ENCODE assay signal across 25 mouse cellular contexts in the genomic region with DNA sequence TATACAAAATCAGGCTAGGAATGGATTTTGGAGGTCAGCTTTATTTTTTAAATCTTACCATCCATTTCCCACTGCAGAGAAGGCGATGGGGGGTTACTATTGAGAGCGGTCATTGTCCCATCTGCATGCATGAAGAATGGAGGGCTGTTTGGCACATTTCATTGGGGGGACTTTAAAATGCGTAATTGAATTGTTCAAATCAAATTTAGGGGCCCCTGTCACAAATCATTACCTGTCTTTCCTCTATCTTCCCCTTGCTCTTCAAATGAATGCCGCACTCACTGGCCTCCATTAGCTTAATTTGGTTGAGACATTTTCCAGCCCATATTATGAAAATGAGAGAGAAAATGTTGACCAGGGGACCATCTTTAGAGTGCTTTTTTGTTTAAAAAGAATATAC.
DNase-seq lines count a peak whose midpoint lies in the region; ATAC-seq lines count a peak whose summit lies in the region.
"Had no signal": no experiment of that assay in that cellular context is flagged by ENCODE, and none has a peak within 500 bp of the region (broad histone marks: within the 10 kb centered on the region; RNA-seq: fewer than 3 reads in every experiment).

No protein-coding gene starts in this region.

- no peaks in the 10 kb centered on the region for H3K27me3 ChIP-seq in heart, embryonic 11.5 days (ENCODE audit: control insufficient read depth, insufficient read depth, low read length)
- H3K27me3 ChIP-seq: CH12.LX; embryonic facial prominence, embryonic 13.5 days; embryonic facial prominence, embryonic 15.5 days; forebrain, embryonic 12.5 days; Patski had no signal

- no peaks in the 10 kb centered on the region for H3K36me3 ChIP-seq in heart, embryonic 11.5 days (ENCODE audit: control insufficient read depth, insufficient read depth, low read length)
- H3K36me3 ChIP-seq: embryonic facial prominence, embryonic 13.5 days; embryonic facial prominence, embryonic 15.5 days; forebrain, embryonic 10.5 days; forebrain, embryonic 12.5 days; G1E had no signal

- no peaks in the 10 kb centered on the region for H3K4me1 ChIP-seq in heart, embryonic 11.5 days (ENCODE audit: control insufficient read depth, insufficient read depth, low read length)
- H3K4me1 ChIP-seq: embryonic facial prominence, embryonic 13.5 days; embryonic facial prominence, embryonic 15.5 days had no signal

- H3K4me2 ChIP-seq in heart, embryonic 11.5 days, result no peak overlapping the region
- H3K4me2 ChIP-seq: embryonic facial prominence, embryonic 13.5 days; embryonic facial prominence, embryonic 15.5 days; forebrain, embryonic 12.5 days had no signal

- no peak overlapping the region for H3K4me3 ChIP-seq in heart, embryonic 11.5 days (ENCODE audit: low read depth, low read length)
- H3K4me3 ChIP-seq: embryonic facial prominence, embryonic 13.5 days; embryonic facial prominence, embryonic 15.5 days; erythroblast, embryonic 14.5 days; forebrain, embryonic 10.5 days; forebrain, embryonic 12.5 days had no signal

- WGBS in heart, embryonic 11.5 days (ENCODE audit: insufficient replicate concordance), result 87% methylated on average over 4 of the region's 4 CpGs

- DNase-seq in heart, adult 11 months, result peak; percentile 30
- DNase-seq in retina, embryonic 14.5 days (ENCODE audit: low spot score), result peak; percentile 57
- no peak for DNase-seq in cerebellum, adult 18-20 months
- no peak for DNase-seq in frontal cortex, postnatal 25 days (ENCODE audit: low spot score in 2 of 2)
- DNase-seq: adrenal gland, adult 8-10 months; adrenal gland, postnatal 14 days; adrenal gland, postnatal 36 days; B cell, adult 2 months; cerebellum, adult 11-12 months; cerebellum, adult 8-10 months; cerebellum, adult 9-11 months; cerebellum, postnatal 14 days; cerebellum, postnatal 36 days; embryo, embryonic 11 days had no signal

- H3K9me3 ChIP-seq in heart, embryonic 11.5 days (replicated peaks; ENCODE audit: control insufficient read depth, low read length), result no peaks in the 10 kb centered on the region
- H3K9me3 ChIP-seq: embryonic facial prominence, embryonic 13.5 days; embryonic facial prominence, embryonic 15.5 days; forebrain, embryonic 10.5 days; forebrain, embryonic 12.5 days had no signal

- no peak for ATAC-seq in heart, embryonic 11.5 days (replicated peaks; ENCODE audit: insufficient number of reproducible peaks, low FRiP score, low TSS enrichment)
- ATAC-seq: activated CD4-positive, CD25-positive, alpha-beta regulatory T cell, adult 4 months; CD4-positive, CD25-positive, alpha-beta regulatory T cell, adult 4 months; Patski had no signal

- no peak overlapping the region for H3K9ac ChIP-seq in heart, embryonic 11.5 days (ENCODE audit: low read depth, low read length)
- H3K9ac ChIP-seq: embryonic facial prominence, embryonic 13.5 days; embryonic facial prominence, embryonic 15.5 days; forebrain, embryonic 12.5 days had no signal

- no peak overlapping the region for H3K27ac ChIP-seq in heart, embryonic 11.5 days (ENCODE audit: low read depth, low read length)
- H3K27ac ChIP-seq: embryonic facial prominence, embryonic 13.5 days; embryonic facial prominence, embryonic 15.5 days; forebrain, embryonic 10.5 days; forebrain, embryonic 12.5 days had no signal

Comparison
In these comparisons a context has a peak if more than half of its experiments do, and no peak if none do; other contexts are left out.
1. DNase-seq: peak in heart, adult 11 months (single experiment) and retina, embryonic 14.5 days (single experiment); none in cerebellum, adult 18-20 months (0 of 2) and frontal cortex, postnatal 25 days (0 of 2).